Mouse (Mus musculus) neural tube, embryonic 11.5 days (tissue): ENCODE results near the gene Gzmk. TPM values are rescaled to one million over a fixed set of nuclear protein-coding genes. Genes with fewer than 3 reads are reported as not detected.
"Not testable (repeated sequence)": the region's sequence is repeated elsewhere in the genome, so short reads cannot be mapped to it uniquely, and the experiment has no call there.

Experiments used
- ATAC-seq: fragments of 200-750 bp; cut with Nextera tagmentation; 2 replicates; pipeline ENCODE4 v1.8.0; 2017; ENCODE audit warnings: moderate number of reproducible peaks, mild to moderate bottlenecking, moderate TSS enrichment, moderate library complexity; ENCODE audit not compliant: insufficient read depth, low FRiP score, low TSS enrichment
- DNase-seq: peaks from one replicate; pipeline ENCODE4 v3.0.0-alpha.2; 2015; ENCODE audit warnings: low spot score
- H3K27ac ChIP-seq: fragments of 300-500 bp; sonication (generic); 2 replicates; pipeline ENCODE4 v1.5.1; 2014; ENCODE audit warnings: low read depth, mild to moderate bottlenecking, low read length
- H3K27me3 ChIP-seq: fragments of 300-500 bp; sonication (generic); 2 replicates; pipeline ENCODE4 v1.6.1; 2014; ENCODE audit warnings: mild to moderate bottlenecking, low read length, mixed read lengths; ENCODE audit not compliant: control insufficient read depth, insufficient read depth
- H3K36me3 ChIP-seq: fragments of 300-500 bp; sonication (generic); 2 replicates; pipeline ENCODE4 v1.6.1; 2014; ENCODE audit warnings: mild to moderate bottlenecking, low read length, moderate library complexity, mixed read lengths; ENCODE audit not compliant: control insufficient read depth, insufficient read depth
- H3K4me1 ChIP-seq: fragments of 300-500 bp; sonication (generic); 2 replicates; pipeline ENCODE4 v1.6.1; 2014; ENCODE audit warnings: low read length, mixed read lengths; ENCODE audit not compliant: control insufficient read depth, insufficient read depth
- H3K4me2 ChIP-seq: fragments of 300-500 bp; sonication (generic); 2 replicates; pipeline ENCODE4 v1.6.1; 2014; ENCODE audit warnings: low read depth, mild to moderate bottlenecking, moderate library complexity
- H3K4me3 ChIP-seq: fragments of 300-500 bp; sonication (generic); 2 replicates; pipeline ENCODE4 v1.5.1; 2014; ENCODE audit warnings: low read depth, low read length
- H3K9ac ChIP-seq: fragments of 300-500 bp; sonication (generic); 2 replicates; pipeline ENCODE4 v1.6.1; 2014; ENCODE audit warnings: mild to moderate bottlenecking, low read length
- H3K9me3 ChIP-seq: fragments of 300-500 bp; sonication (generic); 2 replicates; pipeline ENCODE4 v1.6.1; 2016; ENCODE audit warnings: low read length; ENCODE audit not compliant: control insufficient read depth
- WGBS: fragments of 180-500 bp; shearing (Covaris S2); extraction: QIAGEN DNeasy Blood & Tissue Kit; methylation state at CpG from one replicate; pipeline ENCODE4 v1.1.7; 2014; 5-methylcytosine and 5-hydroxymethylcytosine counted together
- polyA plus RNA-seq: library from polyadenylated mRNA; unstranded; fragments of >200 nt; fragmentation: Nextera tagmentation; extraction: Ambion mirVana; gene quantifications from 2 replicates; pipeline ENCODE4 v1.2.1, GENCODE M21; 2014

Gzmk gene
- polyA plus RNA-seq, 1 experiment from 2014 or later, result not detected

GRCm38 (mm10) chr13:113256766-113257165, 31.1 kb upstream of the Gzmk start:
- ATAC-seq, result no peak
- H3K9ac ChIP-seq, result no peak overlapping the region
- no peaks in the 10 kb centered on the region for H3K9me3 ChIP-seq
- no peaks in the 10 kb centered on the region for H3K36me3 ChIP-seq
- DNase-seq, result no peak
- no peaks in the 10 kb centered on the region for H3K27me3 ChIP-seq
- no peaks in the 10 kb centered on the region for H3K4me1 ChIP-seq
- no peak overlapping the region for H3K27ac ChIP-seq
- no peak overlapping the region for H3K4me3 ChIP-seq
- 91% methylated on average over 2 of the region's 2 CpGs for WGBS
- H3K4me2 ChIP-seq, result no peak overlapping the region

DNA sequence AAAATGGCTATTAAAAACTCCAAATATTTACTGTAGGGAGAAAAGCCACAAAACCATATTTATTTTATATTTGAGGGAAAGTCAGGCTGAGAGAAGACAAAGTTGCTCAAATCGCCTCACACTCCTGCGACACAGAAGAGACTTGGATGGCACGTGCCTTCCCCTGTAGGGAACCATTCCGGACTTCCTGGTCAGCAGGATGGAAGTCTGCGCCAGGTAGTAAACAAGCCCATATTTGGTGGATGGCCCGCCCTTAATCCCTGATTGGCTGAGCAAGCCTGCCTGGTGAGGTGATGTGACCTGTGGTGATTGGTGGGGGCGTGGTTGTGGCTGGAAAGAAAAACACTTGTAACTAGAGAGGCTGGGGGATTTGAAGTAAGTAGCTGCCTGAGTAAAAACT, 26.9 kb upstream of the Gzmk start:
- not testable (repeated sequence) for H3K27me3 ChIP-seq, H3K4me1 ChIP-seq, H3K4me2 ChIP-seq, H3K9me3 ChIP-seq, H3K4me3 ChIP-seq, H3K27ac ChIP-seq, DNase-seq, H3K9ac ChIP-seq, H3K36me3 ChIP-seq, ATAC-seq
- WGBS, result 82% methylated on average over 7 of the region's 7 CpGs

GRCm38 (mm10) chr13:113245025-113245424, 19.3 kb upstream of the Gzmk start:
- Histone ChIP-seq H3K36me3 (no peaks in the 10 kb centered on the region), H3K4me3 (no peak overlapping the region), H3K4me2 (no peak overlapping the region), H3K4me1 (no peaks in the 10 kb centered on the region), H3K27me3 (no peaks in the 10 kb centered on the region), H3K9ac (no peak overlapping the region), H3K27ac (no peak overlapping the region), H3K9me3 (no peaks in the 10 kb centered on the region)
- WGBS, result 82% methylated on average over 8 of the region's 8 CpGs
- DNase-seq (no peak), ATAC-seq (no peak)

DNA sequence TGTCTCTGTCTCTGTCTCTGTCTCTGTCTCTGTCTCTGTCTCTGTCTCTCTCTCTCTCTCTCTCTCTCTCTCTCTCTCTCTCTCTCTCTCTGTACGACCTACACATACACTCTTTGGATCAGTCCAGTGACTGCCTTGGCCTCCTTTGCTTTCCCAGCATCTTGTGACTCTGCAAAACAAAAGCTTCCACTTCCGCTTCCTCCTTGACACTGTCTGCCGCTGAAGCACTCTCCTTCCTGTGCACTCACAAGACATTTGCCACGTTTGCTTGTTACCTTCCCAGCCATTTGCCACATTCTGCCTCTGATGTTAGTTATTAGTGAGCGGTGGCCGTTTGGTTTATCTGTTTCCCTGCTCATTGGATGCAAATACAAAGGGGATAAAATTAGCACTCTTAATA, 16.4 kb upstream of the Gzmk start:
- Histone ChIP-seq H3K4me1 (no peaks in the 10 kb centered on the region), H3K27ac (no peak overlapping the region), H3K27me3 (no peaks in the 10 kb centered on the region), H3K4me3 (no peak overlapping the region), H3K36me3 (no peaks in the 10 kb centered on the region), H3K9me3 (no peaks in the 10 kb centered on the region), H3K9ac (no peak overlapping the region), H3K4me2 (no peak overlapping the region)
- WGBS, result 50% methylated on average over 6 of the region's 6 CpGs
- ATAC-seq (no peak), DNase-seq (no peak)

GRCm38 (mm10) chr13:113227666-113228463, 2.2 kb upstream of the Gzmk start:
- H3K9ac ChIP-seq, result no peak overlapping the region
- DNase-seq, result no peak

DNA sequence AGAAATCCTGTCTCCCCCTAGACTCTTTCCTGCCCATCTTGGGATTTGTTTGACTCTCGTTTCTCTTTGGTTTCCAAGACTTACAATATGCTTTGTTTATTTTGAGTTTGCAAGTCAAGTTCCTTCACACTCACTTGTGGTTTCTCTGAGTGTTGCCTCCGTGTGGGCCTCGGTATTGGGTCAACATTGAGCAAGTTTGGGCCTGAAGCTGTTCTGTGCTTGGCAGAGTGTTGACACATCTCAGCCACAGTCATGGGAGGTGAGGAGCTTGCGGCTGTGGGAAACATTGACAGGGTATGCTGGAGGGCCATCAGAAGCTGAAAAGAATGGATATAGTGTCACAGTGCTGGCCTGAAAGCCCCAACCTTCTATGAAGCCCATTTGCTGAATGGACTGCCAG, 1.4 kb upstream of the Gzmk start:
- no peaks in the 10 kb centered on the region for H3K36me3 ChIP-seq
- no peak overlapping the region for H3K4me3 ChIP-seq
- H3K27me3 ChIP-seq, result no peaks in the 10 kb centered on the region
- ATAC-seq (no peak), DNase-seq (no peak)
- no peak overlapping the region for H3K4me2 ChIP-seq
- WGBS, result 77% methylated on average over 4 of the region's 4 CpGs
- no peaks in the 10 kb centered on the region for H3K4me1 ChIP-seq
- H3K9me3 ChIP-seq, result no peaks in the 10 kb centered on the region
- no peak overlapping the region for H3K27ac ChIP-seq
- no peak overlapping the region for H3K9ac ChIP-seq

More at GRCm38 (mm10) chr13:113227666-113228463, 2.2 kb upstream of the Gzmk start:
- ATAC-seq, result no peak
- Histone ChIP-seq H3K27ac (no peak overlapping the region), H3K4me1 (no peaks in the 10 kb centered on the region), H3K27me3 (no peaks in the 10 kb centered on the region), H3K9me3 (no peaks in the 10 kb centered on the region), H3K4me3 (no peak overlapping the region), H3K4me2 (no peak overlapping the region), H3K36me3 (no peaks in the 10 kb centered on the region)
- 88% methylated on average over 17 of the region's 17 CpGs for WGBS

DNA sequence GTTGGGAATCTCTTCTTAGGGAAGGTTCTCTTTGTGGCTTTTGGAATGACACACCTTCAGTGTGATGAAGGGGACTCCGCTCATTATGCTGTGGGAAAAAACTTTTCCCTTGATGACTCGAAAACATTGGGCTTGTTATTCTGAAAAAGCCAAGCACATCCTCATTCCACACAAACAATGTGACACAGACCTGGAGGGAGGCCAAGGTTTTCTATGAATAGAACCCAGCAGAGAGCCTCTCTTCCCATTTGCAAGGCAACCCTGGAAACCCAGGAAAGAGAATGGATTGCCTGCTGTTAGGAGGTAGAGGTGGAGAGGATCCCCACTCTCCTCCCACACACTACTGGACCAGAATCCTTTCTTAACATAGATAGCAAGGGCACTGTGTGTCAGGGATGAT, 1.6 kb downstream of the Gzmk start:
- Histone ChIP-seq H3K4me1 (no peaks in the 10 kb centered on the region), H3K36me3 (no peaks in the 10 kb centered on the region), H3K4me3 (no peak overlapping the region), H3K9me3 (no peaks in the 10 kb centered on the region), H3K27ac (no peak overlapping the region), H3K4me2 (no peak overlapping the region), H3K9ac (no peak overlapping the region), H3K27me3 (no peaks in the 10 kb centered on the region)
- 0 out of 2 replicates have a peak, but pooled peaks have one; percentile 14 for ATAC-seq
- DNase-seq, result no peak
- WGBS, result 17% methylated on average over 2 of the region's 2 CpGs

- H3K9ac ChIP-seq, result no peak overlapping the region
- H3K4me1 ChIP-seq, result no peaks in the 10 kb centered on the region
- ATAC-seq, result no peak
- no peak overlapping the region for H3K4me2 ChIP-seq
- no peak overlapping the region for H3K4me3 ChIP-seq
- H3K27ac ChIP-seq, result no peak overlapping the region
- no peaks in the 10 kb centered on the region for H3K27me3 ChIP-seq
- H3K36me3 ChIP-seq, result no peaks in the 10 kb centered on the region
- 74% methylated on average over 6 of the region's 6 CpGs for WGBS
- DNase-seq, result no peak
- no peaks in the 10 kb centered on the region for H3K9me3 ChIP-seq
Observed at GRCm38 (mm10) chr13:113221851-113222250, 3.9 kb downstream of the Gzmk start.

DNA sequence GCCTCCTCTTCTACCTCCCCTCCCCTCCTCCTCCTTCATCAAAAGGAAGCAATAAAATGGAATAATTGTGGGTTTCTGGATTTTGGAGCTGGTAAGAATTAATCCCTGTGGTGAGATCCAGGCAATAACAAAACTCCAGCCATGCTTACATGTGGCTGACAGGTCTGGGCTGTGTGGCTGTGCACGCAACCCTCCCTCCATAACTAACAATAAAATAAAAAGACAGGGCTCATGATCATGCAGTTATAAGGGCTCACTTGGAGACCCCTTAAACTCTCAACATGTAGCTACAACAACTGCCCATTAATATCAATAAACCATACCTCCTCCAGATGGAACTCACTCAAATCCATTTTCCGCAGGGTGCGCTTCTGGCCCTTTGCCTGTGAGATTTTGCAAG, 11.8 kb downstream of the Gzmk start:
- Histone ChIP-seq H3K9me3 (no peaks in the 10 kb centered on the region), H3K4me3 (no peak overlapping the region), H3K27ac (no peak overlapping the region), H3K4me1 (0 out of 2 replicates have a peak, but pooled peaks cover 3% of the 10 kb centered on the region), H3K9ac (no peak overlapping the region), H3K4me2 (no peak overlapping the region), H3K27me3 (no peaks in the 10 kb centered on the region), H3K36me3 (no peaks in the 10 kb centered on the region)
- 93% methylated on average over 3 of the region's 3 CpGs for WGBS
- DNase-seq (no peak), ATAC-seq (no peak)
